Mouse (Mus musculus) left cerebral cortex, postnatal 25 days (tissue): Measurements from ENCODE around the gene Rpl9-ps6. TPM values are rescaled to one million over a fixed set of nuclear protein-coding genes. Genes with fewer than 3 reads are reported as not detected.

ENCODE experiments used
- DNase-seq, 2 experiments: peaks; one replicate each; pipeline ENCODE4 v3.0.0; 2022; ENCODE audit warnings: low spot score in 2 of 2, mixed read lengths in 1 of 2
- intact Hi-C: fragments of 180-260 bp; cut with DNase I; formaldehyde crosslinking; loops from one replicate; pipeline ENCODE4 v1.15.1; 2025
- total RNA-seq, 2 experiments: library from RNA; stranded (reverse); gene quantifications; 2 replicates each; pipeline ENCODE4 v1.2.3; 2021

The Rpl9-ps6 gene
- total RNA-seq = 10 to 100 TPM; 23.5 to 26.2 TPM

DNA sequence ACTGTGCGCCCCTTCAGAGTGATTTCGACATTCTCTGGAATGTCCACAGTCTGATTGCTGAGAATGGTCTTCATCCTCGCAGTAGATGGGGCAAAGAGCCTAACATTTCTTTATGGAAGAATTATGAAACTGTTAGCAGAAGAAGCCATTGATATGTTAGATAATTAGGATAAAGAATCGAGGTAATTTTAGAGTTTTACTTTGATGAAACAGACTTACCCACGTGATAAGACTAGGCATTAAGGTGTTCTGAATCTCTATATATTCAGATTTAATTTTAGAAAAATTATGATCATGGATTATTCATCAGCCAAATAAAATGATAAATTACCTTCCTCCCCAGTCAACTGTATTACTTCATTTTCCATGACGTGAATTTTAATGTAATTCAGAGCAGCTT is at the start of gene Rpl9-ps6:
Gene Rpl9-ps6, minus strand, starts transcription at position 101 of the 400 bp plus-strand sequence.
- DNase-seq = no peak
- intact Hi-C loops = no loop called here

DNA sequence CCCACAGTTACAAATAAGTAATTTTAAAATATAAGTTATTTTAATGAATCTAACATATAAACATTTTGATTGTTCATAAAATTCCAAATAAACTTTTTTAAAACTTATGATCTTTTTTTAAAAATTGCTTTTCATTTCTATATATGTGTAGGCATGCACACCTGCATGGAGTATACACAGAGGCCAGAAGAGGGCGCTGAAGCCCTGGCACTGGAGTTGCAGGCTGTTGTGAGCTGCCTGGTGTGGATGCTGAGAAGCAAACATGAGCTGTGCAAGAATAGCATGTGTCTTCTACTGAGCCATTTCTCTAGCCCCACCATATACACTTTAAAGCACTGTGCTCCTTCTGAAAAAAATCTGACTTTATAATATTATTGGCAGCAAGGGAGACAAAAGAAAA is 46.1 kb upstream of the Rpl9-ps6 start:
- intact Hi-C loops = no loop called here

DNA sequence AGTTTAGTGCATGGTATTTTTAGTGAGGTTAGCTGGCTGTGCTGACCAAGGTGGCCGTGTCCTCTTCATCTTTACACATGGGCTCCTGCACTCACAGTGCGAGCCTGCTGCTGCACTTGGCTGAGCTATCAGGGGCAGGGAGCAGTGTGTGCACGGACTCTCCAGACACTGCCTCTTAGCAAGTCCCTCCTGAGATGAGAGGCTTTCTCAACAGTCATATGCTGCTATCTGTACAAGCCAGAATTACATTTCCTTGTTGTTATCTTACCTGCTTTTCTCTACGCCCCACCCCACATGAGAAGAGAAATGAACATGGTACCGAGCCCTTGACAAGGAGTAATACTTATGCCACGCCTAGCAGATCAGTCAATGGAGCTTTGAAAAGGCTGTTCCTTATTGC is 44.6 kb upstream of the Rpl9-ps6 start:
- no peak for DNase-seq
- intact Hi-C loops = no loop called here

More for the DNA sequence above, 46.1 kb upstream of the Rpl9-ps6 start:
- no peak for DNase-seq

DNA sequence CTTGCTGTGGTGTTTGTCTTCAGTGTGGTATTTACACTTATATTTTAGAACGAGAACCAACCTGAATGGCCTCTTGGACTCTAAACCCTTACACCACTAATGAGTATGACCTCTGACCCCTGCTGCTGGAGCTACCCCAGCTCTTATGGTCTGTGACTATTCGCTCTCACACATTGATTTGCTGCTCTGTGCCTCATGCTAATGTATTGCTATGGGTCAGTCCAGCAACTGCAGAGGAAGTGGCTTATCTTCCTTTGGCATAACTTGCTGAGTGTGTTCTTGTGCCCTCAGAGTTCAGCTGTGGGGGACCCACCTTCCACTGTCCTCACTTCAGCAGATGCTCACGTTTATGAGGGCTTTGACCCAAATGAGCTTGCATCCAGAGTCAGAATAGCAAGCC is 43.9 kb upstream of the Rpl9-ps6 start:
- intact Hi-C loops = no loop called here

DNA sequence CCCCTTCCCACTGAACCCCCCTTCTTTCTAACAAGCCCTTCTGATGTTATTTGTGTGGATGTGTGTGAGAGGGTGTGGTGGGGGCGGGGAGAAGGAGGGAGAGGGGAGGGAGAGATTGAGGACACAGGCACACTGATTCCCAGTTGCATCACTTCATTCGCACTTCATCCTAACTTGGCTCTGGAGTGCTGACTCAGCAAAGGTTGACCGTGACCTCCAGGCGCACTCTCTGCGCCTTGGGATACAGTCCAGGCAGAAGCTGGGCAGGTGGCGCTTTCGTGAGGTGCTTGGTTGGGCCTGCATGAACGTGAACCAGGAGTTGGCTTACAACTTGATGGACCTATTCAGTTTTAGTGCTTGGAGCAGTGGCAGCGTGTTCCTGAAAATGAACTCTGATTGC is 41.1 kb upstream of the Rpl9-ps6 start:
- intact Hi-C loops = loop anchor here (10.0 kb wide), 1 partner anchor 717 kb away; no protein-coding TSS in a partner anchor
- no peak for DNase-seq

More for the DNA sequence above, 43.9 kb upstream of the Rpl9-ps6 start:
- DNase-seq = no peak

DNA sequence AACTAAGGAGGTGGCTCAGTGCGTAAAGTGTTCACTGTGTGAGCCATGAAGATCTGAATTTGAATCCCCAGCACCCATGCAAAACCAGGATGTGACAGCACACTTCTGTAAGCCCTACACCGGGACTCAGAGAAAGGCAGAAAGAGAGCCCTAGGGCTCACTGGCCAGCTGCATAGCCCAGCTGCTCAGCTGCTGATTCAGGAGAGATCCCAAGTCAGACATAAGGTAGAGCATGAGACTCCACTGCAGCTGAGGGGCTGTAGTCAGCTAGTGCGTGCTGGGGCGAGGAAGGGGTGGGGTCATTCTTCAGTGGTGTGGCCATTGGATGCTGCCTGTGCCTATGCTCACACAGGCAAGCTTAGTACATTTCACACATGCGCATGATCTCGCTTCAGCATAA is 40.7 kb upstream of the Rpl9-ps6 start:
- intact Hi-C loops = loop anchor here (10.0 kb wide), 1 partner anchor 718 kb away; no protein-coding TSS in a partner anchor
- no peak for DNase-seq

DNA sequence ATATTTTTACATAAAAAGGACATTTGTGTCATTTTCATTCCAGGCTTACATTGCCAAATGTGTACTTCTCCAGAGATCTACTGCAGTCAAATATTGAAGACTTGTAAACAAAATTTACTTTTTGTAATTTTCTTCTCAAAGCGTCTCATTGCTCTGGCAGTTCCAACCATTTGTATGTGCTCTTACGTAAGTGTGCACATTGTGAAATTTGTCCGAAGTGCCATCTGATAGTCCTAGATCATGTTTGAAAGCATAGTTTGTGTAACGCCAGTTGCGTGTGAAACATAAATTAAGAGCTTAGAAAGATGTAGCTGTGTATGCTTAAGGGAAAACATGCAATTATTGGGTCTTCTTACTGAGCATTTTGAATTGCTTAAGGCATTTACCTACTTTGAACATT is 40.1 kb upstream of the Rpl9-ps6 start:
- DNase-seq = no peak
- intact Hi-C loops = loop anchor here (10.0 kb wide), 1 partner anchor 718 kb away; no protein-coding TSS in a partner anchor

DNA sequence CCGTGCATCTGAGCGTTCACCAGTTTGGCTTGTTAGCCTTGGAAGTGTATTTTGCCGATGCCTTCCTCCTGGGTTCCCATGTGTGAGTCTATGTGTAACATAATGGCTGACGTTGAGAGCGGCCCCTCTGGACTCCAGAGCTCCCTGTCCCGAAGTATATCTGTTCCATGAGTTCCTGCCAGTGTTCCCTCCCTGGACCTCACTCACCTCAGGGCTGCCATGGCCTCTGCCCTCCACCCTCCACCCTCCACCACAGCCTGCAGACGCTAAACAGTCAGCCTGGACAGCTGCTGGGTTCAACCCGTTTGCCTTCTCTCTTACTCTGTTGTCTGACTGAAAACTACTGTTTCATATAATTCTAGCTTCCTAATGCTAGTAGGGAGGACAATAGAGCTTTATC is 39.7 kb upstream of the Rpl9-ps6 start:
- no peak for DNase-seq
- intact Hi-C loops = loop anchor here (10.0 kb wide), 1 partner anchor 719 kb away; no protein-coding TSS in a partner anchor

DNA sequence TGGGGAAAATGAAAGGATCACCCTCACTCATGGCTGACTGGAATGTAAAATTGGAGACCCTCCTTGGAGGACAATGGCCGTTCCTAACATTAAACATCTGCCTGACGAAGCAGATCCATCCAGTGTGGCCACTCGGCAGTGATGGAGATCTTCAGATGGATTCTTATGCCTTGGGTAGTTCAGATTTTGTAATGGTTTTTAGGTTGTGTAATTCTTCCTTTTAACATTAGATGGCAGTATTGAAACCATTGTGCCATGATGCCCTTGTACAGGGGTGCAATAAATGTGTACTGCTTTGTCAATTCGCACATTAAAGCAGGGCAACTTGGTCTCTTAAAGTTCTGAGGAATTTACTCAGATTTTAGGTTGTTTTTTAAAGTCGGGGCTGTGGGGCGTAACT is 35.0 kb upstream of the Rpl9-ps6 start:
- DNase-seq = peak in 1 of 2 experiments; percentile 21
- intact Hi-C loops = loop anchor here (10.0 kb wide), 1 partner anchor 723 kb away; no protein-coding TSS in a partner anchor

DNA sequence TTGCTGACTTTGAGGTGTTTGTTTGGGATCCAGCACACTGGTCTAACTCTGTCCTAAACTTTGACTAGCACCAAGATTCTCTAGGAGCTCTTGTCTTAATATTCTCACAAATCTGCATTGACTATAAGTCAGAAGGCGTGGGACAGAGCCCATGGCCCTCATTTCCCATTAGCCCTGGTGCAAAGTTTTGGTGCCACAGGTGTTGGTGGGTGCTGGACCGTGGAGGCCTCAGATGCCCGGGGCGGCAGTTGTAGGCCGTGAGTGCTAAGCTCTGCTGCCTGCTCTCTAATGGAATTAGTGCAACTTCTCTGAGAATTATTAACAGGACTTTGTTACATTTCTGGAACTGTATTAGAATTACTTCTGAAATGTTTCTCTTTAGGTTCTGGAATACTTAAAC is 31.6 kb upstream of the Rpl9-ps6 start:
- intact Hi-C loops = loop anchor here (5.0 kb wide), 1 partner anchor 189 kb away; no protein-coding TSS in a partner anchor
- DNase-seq = no peak

DNA sequence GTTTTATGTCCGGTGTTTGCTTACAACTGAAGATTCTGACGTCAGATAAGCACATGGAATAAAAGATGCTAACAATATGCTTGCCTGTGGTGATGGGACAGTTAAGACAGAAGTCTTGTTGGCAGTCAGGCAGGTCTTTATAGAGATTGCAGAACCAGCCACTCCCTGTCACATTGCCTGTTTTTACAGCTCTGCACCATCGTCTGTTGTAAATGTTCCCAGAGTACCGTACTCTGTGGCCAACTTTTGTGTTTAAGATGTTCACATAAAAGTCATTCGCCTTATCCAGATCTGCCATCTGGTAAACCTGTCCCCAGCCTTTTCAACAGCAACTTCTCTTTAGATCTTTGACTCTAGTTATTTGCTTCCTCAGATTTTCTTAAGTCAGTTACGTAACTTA is 31.0 kb upstream of the Rpl9-ps6 start:
- intact Hi-C loops = loop anchor here (5.0 kb wide), 1 partner anchor 190 kb away; no protein-coding TSS in a partner anchor
- DNase-seq = peak in 1 of 2 experiments; percentile 47

DNA sequence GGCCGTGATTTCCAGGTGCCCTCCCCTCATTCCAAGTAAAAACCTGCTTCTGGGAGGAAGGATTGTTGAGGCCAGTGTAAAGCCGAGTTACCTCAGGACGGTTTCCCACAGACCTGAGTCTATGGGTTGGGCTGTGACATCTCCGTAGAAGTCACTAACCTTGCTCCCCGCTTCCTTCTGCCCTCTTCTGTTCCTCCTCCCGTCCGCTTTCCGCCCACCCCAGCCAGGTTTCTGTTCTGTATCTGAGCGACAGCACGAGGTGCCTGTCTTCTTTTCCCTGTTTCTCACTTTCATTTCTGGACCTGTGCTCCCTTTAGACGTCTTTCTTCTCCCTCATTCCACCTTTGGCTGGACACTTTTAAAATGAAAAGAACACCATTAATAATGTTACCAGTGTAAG is 28.7 kb upstream of the Rpl9-ps6 start:
- intact Hi-C loops = loop anchor here (5.0 kb wide), 1 partner anchor 192 kb away; no protein-coding TSS in a partner anchor
- DNase-seq = no peak

DNA sequence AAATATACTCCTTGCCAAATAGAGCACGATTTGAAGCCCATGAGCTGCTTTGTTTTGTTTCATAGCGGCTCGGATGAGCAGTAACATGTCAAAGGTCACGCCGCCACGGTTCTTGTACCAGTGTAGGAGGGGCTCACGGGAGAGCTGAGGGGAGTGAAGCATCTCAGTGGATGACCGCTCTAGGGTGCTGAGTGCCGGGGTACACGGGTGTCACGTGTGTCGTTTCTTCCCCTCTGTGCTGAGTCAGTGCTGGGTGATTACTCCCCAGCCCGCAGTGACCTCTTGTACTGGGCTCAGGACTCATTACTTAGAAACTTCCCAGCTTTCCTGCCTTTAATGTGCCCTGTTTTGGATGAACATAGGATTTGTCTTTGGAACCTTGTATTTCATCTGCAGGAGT is 28.2 kb upstream of the Rpl9-ps6 start:
- intact Hi-C loops = loop anchor here (5.0 kb wide), 1 partner anchor 193 kb away; no protein-coding TSS in a partner anchor
- DNase-seq = no peak

DNA sequence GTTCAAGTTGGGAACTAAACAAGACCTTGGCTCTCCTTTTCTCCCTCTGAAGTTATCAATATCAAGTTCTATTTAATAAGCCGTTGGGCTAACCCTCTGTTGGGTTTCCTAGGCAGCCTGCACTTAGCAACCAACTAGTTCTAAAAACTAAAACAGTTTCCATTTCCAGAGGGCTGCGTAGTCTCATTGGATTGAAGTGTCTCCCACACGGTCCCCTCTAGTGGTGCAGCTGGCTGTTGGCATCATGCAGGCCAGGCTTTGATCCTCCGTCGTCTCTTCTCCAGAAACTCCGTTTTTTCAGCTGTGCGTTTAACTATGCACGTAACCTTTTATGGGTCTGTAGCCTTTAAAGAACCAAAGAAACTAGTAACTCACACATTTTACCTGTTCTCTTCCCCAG is 27.1 kb upstream of the Rpl9-ps6 start:
- intact Hi-C loops = no loop called here
- peak in 1 of 2 experiments; percentile 44 for DNase-seq

DNA sequence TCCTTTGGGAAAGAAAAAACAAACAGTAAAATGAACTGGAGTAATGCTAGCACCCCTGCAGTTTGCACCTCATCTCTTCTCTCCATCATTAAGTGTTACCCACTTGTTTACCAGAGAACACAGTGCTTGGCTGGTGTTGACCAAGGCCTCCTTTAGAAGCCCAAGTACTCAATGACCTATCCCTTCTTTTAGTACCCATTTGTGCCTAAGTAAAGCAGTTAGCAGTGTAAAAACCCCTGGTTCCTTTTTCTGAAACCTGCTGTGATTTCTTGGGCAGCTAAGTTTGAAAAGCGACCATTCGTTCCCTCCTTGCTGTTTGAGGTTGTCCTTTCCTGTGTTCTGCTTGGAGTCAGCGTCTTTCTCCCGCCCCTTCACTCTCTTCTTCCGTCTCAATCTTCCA is 26.6 kb upstream of the Rpl9-ps6 start:
- DNase-seq = no peak
- intact Hi-C loops = no loop called here

DNA sequence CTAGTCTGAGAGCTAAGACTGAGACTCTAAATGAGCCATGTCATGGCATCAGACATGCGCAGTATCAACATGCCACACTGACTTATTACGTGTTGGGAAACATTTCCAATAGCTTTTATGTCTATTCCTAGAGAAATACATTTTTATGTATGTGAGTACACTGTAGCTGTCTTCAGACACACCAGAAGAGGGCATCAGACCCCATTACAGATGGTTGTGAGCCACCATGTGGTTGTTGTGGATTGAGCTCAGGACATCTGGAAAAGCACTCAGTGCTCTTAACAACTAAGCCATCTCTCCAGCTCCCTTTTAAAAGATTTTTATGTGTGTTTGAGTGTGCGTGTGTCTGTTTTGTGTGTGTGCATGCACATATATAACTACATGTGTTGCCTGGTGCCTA is 26.0 kb upstream of the Rpl9-ps6 start:
- DNase-seq = no peak
- intact Hi-C loops = no loop called here

DNA sequence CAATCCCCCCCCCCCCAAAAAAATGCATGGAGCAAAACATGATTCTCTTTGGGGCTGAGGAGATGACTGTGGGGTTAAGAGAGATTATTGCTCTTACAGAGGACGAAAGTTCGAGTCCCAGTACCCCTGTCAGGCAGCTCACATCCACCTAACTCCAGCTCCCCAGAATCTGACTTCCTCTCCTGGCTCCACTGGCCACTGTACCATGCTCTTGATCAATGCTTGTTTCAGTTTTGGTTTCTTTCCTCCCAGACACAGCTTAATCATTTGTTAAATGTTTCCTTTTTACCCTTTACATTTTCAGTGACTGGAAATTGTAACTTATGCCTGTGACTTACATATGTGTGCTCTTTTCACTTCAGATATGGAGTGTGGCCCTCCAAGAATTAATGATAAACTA is 24.6 kb upstream of the Rpl9-ps6 start:
- intact Hi-C loops = no loop called here

DNA sequence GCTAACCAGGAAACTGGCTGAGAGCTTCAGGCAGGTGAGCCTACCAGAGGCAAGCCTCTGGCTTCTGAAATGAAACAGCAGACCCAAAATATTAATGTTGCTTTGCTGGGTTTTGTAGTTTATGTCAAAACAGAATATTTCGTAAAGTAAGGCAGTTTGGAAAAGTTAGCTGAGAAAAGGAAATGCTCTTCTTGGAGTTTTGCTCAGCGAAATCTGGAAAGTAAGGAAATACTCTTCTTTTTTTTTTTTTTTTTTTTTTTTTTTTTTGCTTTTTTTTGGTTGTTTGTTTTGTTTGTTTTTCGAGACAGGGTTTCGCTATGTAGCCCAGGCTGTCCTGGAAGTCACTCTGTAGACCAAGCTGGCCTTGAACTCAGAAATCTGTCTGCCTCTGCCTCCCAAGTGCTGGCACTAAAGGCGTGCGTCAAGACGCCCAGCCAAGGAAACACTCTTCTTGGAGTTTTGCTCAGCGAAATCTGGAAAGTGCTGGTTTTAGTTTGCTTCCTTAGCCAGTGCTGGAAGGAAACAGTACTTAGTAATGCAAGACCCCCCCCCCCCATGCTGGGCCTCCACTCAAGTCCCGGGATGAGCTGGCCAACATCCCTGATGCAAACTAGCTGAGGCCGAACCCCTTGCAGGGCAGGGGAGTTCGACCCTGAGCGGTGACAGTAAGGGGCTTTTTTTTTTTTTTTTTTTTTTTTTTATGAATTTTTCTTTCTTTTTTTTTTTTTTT is 23.0 kb upstream of the Rpl9-ps6 start:
- intact Hi-C loops = loop anchor here (10.0 kb wide), 1 partner anchor 515 kb away; no protein-coding TSS in a partner anchor
- no peak for DNase-seq

More for the DNA sequence above, 24.6 kb upstream of the Rpl9-ps6 start:
- DNase-seq = no peak

DNA sequence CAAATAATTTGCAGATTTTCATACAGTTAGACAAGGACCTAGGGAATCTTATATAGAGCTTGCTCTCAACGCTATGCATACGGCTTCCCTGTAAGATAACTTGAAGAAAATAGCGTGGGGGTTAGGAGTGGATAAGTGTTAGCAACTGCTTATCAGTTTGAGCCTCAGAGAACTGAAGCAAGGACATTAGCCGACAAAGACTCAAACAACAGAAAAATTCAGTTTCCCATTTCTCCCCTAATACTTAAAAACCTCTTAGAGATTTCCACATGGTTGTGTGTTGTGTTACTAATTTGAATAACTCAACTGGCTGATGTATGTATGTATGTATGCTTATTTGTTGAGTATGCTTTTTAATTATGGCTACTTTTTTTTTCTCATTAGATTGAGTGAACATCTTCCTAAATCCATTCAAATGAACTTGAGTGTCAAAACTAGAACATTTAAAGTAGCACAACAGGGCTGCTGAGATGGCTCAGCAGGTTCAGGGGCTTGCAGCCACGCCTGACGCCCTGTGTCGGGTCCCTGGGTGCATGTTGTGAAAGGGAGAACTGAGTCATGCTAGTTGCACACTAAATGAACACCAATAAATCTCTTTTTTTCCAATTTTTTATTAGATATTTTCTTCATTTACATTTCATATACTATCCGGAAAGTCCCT is 21.3 kb upstream of the Rpl9-ps6 start:
- intact Hi-C loops = loop anchor here (10.0 kb wide), 1 partner anchor 513 kb away; no protein-coding TSS in a partner anchor
- DNase-seq = no peak

DNA sequence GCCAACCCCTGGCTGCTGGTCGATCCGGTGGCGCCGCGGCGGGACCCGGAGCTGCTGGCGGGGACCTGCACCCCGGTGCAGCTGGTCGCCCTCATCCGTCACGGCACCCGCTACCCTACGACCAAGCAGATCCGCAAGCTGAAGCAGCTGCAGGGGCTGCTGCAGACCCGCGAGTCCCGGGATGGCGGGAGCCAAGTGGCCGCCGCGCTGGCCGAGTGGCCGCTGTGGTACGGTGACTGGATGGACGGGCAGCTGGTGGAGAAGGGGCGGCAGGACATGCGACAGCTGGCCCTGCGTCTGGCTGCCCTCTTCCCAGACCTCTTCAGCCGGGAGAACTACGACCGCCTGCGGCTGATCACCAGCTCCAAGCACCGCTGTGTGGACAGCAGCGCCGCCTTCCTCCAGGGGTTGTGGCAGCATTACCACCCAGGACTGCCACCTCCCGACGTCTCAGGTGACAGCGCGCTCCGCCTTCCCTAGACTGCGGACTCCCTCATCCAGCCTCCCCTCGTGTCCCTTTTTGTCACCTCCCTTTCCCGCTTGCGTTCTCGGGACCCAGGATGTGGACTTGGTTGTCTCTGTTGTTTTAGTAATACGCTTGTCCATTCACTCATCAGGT is 19.8 kb upstream of the Rpl9-ps6 start:
- peak; percentile 75 to 76 for DNase-seq
- intact Hi-C loops = loop anchor here (10.0 kb wide), 1 partner anchor 511 kb away; no protein-coding TSS in a partner anchor
